Mouse (Mus musculus): Measurements from ENCODE around the gene Per3. TPM values are rescaled to one million over a fixed set of nuclear protein-coding genes. Genes with fewer than 3 reads are reported as not detected.

The Per3 gene
- total RNA-seq, 1 experiment from 2014 or later = 4.8 TPM

- ATAC-seq (replicated peaks; ENCODE audit: low read depth, poor library complexity, severe bottlenecking) = no peak
Measured at GRCm38 (mm10) chr4:150963711-150964110, 80.8 kb downstream of the Per3 start.

GRCm38 (mm10) chr4:150962231-150962630 lies 82.2 kb downstream of the Per3 start:
- no peak for ATAC-seq (replicated peaks; ENCODE audit: low read depth, poor library complexity, severe bottlenecking)

GRCm38 (mm10) chr4:150958536-150958935 lies 85.9 kb downstream of the Per3 start:
- ATAC-seq (replicated peaks; ENCODE audit: low read depth, poor library complexity, severe bottlenecking) = no peak

- ATAC-seq (replicated peaks; ENCODE audit: low read depth, poor library complexity, severe bottlenecking) = no peak
Measured at GRCm38 (mm10) chr4:150957106-150957458, 87.4 kb downstream of the Per3 start.

GRCm38 (mm10) chr4:150956369-150957105 lies 87.9 kb downstream of the Per3 start:
- ATAC-seq (replicated peaks; ENCODE audit: low read depth, poor library complexity, severe bottlenecking) = no peak

Other genes with a start within 250 kb of the Per3 start
- 0.05 and 0.59 TPM in 2 replicates for gene Errfi1, start 190.7 kb downstream of the Per3 start, total RNA-seq (2017)
- 369 and 397 TPM in 2 replicates for gene Park7, start 130.2 kb downstream of the Per3 start, total RNA-seq (2017)
- gene Tnfrsf9, start 130.1 kb downstream of the Per3 start, total RNA-seq (2017) = not detected in 2 replicates
- gene Uts2, start 47.6 kb downstream of the Per3 start, total RNA-seq (2017) = not detected in 2 replicates
- gene Vamp3, start 13.3 kb upstream of the Per3 start, total RNA-seq (2017) = 66.4 and 80.9 TPM in 2 replicates
- gene Gm13090, start 44.9 kb upstream of the Per3 start, total RNA-seq (2017) = not detected in 2 replicates